Mouse (Mus musculus) Muller cell, postnatal 12 days (primary cell): ENCODE results near the gene Kalrn.

Source experiments
- DNase-seq: peaks from one replicate; pipeline ENCODE4 v3.0.0-alpha.2; 2015; ENCODE audit errors: inconsistent ontology term

Kalrn gene

GRCm38 (mm10) chr16:33939636-33940035 lies 633.7 kb downstream of the Kalrn start:
- DNase-seq = no peak

GRCm38 (mm10) chr16:33939133-33939531 lies 634.2 kb downstream of the Kalrn start:
- no peak for DNase-seq

GRCm38 (mm10) chr16:33938311-33939132 lies 634.8 kb downstream of the Kalrn start:
- no peak for DNase-seq

- peak; percentile 93 for DNase-seq
Observed at GRCm38 (mm10) chr16:33937567-33937966, 635.8 kb downstream of the Kalrn start.

DNA sequence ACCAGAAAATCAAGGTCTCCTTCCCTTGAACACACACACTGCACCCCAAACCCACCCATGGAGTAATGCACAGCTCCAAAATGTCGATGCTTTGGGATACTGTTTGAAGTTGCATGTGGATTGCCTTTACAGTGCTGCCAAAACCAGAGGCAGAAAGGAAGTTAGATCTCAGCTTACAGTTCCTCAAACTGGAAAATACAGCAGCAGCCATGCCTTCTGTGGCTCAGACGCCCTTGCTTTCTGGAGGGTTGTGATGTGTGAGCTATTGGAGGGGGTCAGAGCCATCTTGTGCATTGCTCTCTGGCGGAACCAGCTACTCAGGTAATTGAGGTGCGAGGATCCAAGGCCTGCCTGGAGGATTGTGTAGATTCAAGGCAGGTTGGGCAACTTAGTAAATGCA lies 636.4 kb downstream of the Kalrn start:
- DNase-seq = no peak

GRCm38 (mm10) chr16:33935407-33935785 lies 637.9 kb downstream of the Kalrn start:
- no peak for DNase-seq

- DNase-seq = peak; percentile 32
Observed at GRCm38 (mm10) chr16:33934701-33935406, 638.5 kb downstream of the Kalrn start.

DNA sequence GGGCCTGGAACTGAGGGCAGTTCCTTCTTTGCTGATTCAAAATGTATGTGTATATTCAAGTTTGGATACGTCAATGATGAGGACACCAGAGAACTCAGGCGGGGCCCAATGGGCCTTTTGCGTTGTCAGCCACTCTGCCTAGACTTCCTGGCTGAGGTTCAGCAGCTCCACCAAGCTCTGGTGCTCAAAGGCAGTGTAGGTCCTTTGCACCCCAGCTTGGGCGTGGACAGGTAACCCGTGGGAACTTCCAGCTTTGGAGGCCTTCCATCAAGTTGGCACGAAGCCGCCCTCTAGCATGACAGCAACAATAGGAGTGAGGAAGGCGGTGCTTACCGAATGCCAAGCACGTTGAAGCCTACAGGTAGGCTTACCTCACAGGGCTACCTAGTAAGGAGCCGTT lies 639.9 kb downstream of the Kalrn start:
- no peak for DNase-seq

- DNase-seq = no peak
Observed at GRCm38 (mm10) chr16:33932126-33932525, 641.2 kb downstream of the Kalrn start.

GRCm38 (mm10) chr16:33931682-33932081 lies 641.6 kb downstream of the Kalrn start:
- no peak for DNase-seq

- DNase-seq = no peak
Observed at GRCm38 (mm10) chr16:33930785-33931184, 642.5 kb downstream of the Kalrn start.

DNA sequence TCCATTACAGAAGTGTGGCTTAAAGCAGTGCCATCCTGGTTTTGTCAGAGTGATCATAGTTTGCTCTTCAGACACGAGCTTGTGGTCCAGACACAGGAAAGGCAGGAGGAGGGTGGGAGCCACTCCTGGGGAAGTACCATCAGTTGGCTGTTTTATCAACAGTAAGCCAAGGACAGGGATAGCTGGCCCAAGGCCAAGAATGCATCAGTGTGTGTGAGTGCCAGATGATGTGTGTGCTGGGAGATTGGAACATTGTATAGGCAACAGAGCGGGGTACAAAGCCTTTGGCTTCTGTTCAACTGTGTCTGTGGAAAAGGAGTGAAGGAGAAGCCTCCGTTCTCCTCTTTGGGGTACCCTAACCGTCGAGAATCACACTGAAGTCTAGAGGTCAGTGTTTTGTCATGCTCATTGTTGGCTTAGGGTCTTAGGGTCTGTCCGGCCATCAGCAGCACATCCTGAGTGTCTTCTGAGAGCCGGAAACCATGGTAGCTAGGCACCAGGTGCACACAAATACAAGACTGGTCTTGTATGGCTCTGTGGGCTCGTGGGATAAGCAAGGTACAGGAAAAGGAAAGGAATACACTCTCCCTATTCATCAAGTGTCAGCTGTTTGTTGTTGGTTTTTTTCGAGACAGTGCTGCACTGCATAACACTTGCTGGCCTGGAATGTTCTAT lies 644.4 kb downstream of the Kalrn start:
- DNase-seq = peak; percentile 37

DNA sequence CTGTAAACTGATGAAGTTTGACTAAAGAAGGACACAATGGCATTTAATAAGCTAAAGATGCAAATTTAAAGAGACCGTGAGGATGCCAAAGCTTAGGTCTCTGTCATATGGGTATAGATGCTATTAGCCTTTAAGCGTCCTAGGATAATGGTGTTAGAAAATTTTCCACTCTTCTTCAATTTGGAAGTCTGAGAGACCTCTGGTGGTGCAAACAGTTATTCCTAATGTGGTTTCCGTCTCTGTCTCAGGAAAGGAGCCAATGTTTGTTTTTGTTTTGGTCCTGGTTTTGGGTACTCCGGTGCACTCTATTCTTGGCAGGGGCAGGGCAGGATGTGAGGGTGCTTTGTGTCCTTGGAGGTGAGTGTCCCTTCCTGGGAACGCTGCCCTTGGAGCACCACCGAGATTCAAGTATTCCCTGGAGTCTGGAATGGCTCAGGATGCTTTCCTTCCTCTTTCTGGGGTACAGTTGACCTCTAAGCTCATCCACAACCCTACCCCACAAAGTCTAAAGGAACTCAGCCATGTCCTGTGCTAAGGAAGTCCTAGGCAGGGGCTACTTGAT lies 646.0 kb downstream of the Kalrn start:
- no peak for DNase-seq

GRCm38 (mm10) chr16:33923758-33924157 lies 649.6 kb downstream of the Kalrn start:
- no peak for DNase-seq

DNA sequence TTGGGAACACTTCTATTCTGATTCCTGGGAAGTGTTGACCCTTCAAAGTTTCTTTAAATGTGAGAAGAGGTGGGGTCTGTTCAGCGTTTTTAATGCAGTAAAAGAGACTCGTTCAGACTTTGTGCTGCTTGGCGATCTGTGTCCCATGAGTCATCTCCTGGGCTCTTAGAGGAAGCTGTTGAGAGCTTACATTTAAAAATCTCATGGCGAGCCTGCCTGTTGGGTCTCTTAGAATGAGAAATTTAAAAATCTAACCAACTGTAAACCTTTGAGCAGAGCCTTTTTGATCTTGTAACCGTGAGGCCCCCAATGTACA lies 650.4 kb downstream of the Kalrn start:
- DNase-seq = no peak

GRCm38 (mm10) chr16:33922111-33923000 lies 651.0 kb downstream of the Kalrn start:
- peak; percentile 44 for DNase-seq

- DNase-seq = no peak
Observed at GRCm38 (mm10) chr16:33921514-33921913, 651.8 kb downstream of the Kalrn start.
